Mouse (Mus musculus) embryonic stem cell, embryonic (primary cell): ENCODE results near the gene Tescl.

Experiments
- CTCF ChIA-PET, 4 experiments: fragments of 300-600 bp in 2 of 4; fragments of 350-600 bp in 2 of 4; sonication (Branson Sonifier 250); formaldehyde crosslinking; loops; one replicate each; lab custom pipeline; 2022; ENCODE audit warnings: inconsistent platforms in 2 of 4; lab: Charles Lee
- POLR2A ChIA-PET, 4 experiments: fragments of 300-600 bp in 2 of 4; fragments of 350-600 bp in 2 of 4; sonication (Branson Sonifier 250); formaldehyde crosslinking; loops; one replicate each; lab custom pipeline; 2022; ENCODE audit warnings: antibody characterized with exemption in 4 of 4, inconsistent platforms in 1 of 4; lab: Charles Lee

The Tescl gene

DNA sequence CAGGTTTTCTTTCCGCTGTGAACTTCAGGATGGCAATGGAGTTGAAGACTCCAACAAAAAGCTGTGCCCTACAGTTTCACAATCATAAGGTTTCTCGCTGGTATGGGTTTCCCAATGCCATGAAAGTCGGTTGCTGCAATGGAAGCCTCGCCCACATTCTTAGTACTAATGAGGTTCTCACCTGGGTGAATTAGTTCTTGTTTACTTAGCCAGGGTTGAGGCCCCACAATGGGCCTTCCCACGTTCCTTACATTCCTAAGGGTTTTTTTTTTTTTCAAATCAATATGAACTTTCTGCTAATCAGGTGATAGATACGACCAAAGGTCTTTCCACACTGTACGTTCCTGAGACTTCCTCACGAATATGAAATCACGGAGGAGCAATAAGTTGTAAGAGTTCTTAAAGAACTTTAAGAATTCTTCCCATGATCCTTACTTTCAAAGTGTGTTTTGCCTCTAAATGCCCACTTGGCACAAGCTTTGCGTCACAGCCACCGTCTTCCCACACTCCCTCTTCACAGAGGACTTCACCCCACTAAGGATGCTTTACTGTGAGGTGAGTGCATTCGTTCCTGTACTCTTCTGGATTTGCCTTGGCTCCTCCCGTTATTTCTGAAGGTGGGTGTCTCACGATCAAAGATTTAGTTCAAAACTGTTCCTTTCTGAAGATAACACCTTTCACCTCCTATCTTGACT lies 6.3 kb downstream of the Tescl start:
- ChIA-PET POLR2A (interaction anchor here in 2 of 4 experiments (0.7 to 1.2 kb wide), 2 partner anchors 8 to 62 kb away, joined by 3 to 6 read pairs; no protein-coding TSS in a partner anchor), CTCF (interaction anchor here in 2 of 4 experiments (1.6 to 3.7 kb wide), 2 partner anchors 8 to 9 kb away, joined by 6 to 16 read pairs; no protein-coding TSS in a partner anchor)

GRCm38 (mm10) chr7:24326273-24327135 lies 7.2 kb downstream of the Tescl start:
- POLR2A ChIA-PET, result interaction anchor here in 2 of 4 experiments (0.7 to 1.2 kb wide), 2 partner anchors 9 to 63 kb away, joined by 3 to 6 read pairs; no protein-coding TSS in a partner anchor
- CTCF ChIA-PET, result interaction anchor here in 3 of 4 experiments (0.7 to 3.7 kb wide), 3 partner anchors 9 to 10 kb away, joined by 3 to 16 read pairs (median 6); no protein-coding TSS in a partner anchor

DNA sequence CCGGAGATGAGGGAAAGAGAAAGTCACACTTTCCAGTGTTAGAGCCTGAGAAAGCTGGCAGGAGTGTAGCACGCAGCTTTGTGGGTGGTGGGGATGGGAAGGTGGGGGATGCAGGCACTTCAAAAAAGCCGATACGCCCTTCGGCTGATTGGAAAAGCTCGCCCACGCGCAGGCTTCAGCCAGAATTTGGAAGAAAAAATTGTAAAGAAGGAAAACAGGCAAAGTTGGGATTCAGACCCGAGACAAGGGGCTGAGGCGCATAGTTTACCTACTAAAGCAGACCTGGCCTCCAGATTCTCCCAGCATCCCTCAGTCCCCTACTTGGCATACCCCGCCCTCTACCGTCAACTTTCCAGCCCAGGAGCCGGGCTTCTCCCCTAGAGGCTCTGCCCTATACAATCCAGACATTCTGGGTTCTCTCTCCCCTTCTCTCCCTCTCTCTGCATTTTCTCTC lies 8.0 kb downstream of the Tescl start:
- CTCF ChIA-PET, result interaction anchor here in 2 of 4 experiments (0.7 to 3.7 kb wide), 5 partner anchors 10 to 132 kb away, joined by 3 to 16 read pairs (median 4); no protein-coding TSS in a partner anchor
- POLR2A ChIA-PET, result interaction anchor here in 2 of 4 experiments (1.0 to 1.3 kb wide), 3 partner anchors 9 to 47 kb away, joined by 3 read pairs; partner anchors contain the start of gene Zfp94 (in 1 of the 2)

GRCm38 (mm10) chr7:24325197-24325596 lies 8.5 kb downstream of the Tescl start:
- POLR2A ChIA-PET, result interaction anchor here in 2 of 4 experiments (0.6 to 1.3 kb wide), 4 partner anchors 9 to 126 kb away, joined by 3 read pairs; partner anchors contain the start of gene Zfp94 (in 1 of the 2)
- CTCF ChIA-PET, result interaction anchor here in 2 of 4 experiments (0.7 to 3.7 kb wide), 5 partner anchors 11 to 132 kb away, joined by 3 to 16 read pairs (median 4); no protein-coding TSS in a partner anchor

DNA sequence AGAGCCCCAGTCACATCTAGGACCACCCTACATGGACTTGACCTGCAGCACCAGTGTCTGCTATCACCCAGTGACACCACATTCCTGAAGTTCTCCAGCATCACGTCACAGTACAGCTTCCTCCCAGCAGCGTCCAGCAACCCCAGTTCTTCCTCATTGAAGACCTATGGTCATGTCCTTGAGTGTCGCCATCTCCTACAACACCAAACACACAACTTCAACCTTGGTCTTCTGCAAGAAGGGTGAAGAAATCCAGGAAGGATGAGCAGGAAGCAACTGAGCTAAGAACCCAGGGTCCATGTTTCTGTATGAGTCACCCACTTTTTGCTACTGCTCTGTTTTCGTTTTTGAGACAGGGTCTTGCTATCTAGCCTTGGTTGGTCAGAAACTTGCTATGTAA lies 11.1 kb downstream of the Tescl start:
- CTCF ChIA-PET, result interaction anchor here in 1 of 4 experiments (0.6 kb wide), 1 partner anchor 44 kb away, joined by 3 read pairs; no protein-coding TSS in a partner anchor
- POLR2A ChIA-PET, result interaction anchor here in 1 of 4 experiments (1.0 kb wide), 1 partner anchor 12 kb away, joined by 4 read pairs; no protein-coding TSS in a partner anchor

DNA sequence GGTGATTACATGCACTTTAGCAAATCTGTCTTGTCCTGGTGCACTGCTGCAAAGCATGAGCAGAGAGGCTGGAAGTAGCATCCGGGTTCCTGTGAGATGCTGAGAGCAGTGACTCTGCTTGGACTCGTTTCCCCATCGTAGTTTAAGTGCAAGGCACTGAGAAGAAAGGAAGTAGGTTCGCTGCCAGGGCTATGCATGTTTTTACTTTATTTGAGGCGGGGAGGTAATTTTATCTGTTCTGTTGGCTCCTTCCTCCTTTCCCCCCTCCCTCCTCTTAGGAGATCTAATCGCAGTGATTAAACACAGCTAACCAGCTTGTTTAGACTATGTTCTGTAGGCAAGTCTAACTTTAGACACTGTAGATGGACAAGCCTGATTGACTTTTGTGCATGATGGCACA lies 14.8 kb downstream of the Tescl start:
- CTCF ChIA-PET, result no interaction called here
- POLR2A ChIA-PET, result no interaction called here

GRCm38 (mm10) chr7:24316567-24317092 lies 17.1 kb downstream of the Tescl start, which contains the start of gene Zfp94:
Gene Zfp94 (minus strand): TSS chr7:24316666.
- CTCF ChIA-PET, result interaction anchor here in 2 of 4 experiments (1.0 to 1.4 kb wide), 2 partner anchors 19 to 20 kb away, joined by 4 read pairs; no protein-coding TSS in a partner anchor
- POLR2A ChIA-PET, result interaction anchor here in 3 of 4 experiments (0.6 to 1.7 kb wide), 11 partner anchors 8 to 236 kb away, joined by 3 to 7 read pairs (median 3); partner anchors contain the start of genes Smg9 (in 2 of the 3), Zfp108 (in 1 of the 3), Zfp235 (in 1 of the 3) and Zfp428 (in 1 of the 3)

DNA sequence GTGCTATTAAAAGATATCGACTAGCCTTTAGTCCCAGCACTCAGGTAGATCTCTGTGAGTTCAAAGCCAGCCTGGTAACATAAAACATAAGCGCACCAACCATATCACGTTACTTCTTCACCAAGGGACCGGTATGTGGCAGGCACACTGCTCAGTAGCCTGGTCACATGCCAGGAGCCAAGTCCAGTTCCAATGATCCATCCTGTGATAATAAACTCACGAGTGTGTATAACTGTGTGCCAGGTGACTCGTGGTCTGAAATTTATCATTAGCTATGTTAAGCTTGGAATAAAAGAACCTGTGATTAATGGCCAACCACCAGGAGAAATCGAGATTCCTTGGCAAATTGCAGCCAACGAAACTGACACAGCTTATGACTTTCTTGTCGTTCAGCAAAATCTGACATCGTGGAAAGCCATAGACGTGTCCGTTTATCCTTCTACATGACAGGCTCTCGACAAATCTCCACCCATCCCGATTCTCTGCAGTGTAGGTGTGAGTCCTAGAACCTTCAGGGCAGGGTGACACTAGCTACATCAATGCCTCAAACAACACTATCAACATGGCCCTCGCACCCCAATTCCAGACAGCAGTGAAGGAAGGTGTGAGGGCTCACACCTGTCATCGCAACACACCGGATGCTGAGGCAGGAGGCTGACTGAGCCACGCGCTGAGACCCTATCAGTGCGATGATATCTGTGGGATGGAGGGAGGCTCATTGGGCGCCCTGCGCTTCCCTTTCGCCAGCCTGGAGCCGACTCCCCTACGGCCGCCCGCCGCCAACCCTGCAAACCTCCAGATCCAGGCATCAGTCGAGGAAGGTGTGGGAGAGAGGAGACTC lies 17.8 kb downstream of the Tescl start:
- CTCF ChIA-PET, result interaction anchor here (0.6 to 1.4 kb wide), 4 partner anchors 13 to 25 kb away, joined by 4 to 7 read pairs (median 4); no protein-coding TSS in a partner anchor
- POLR2A ChIA-PET, result interaction anchor here in 3 of 4 experiments (0.7 to 1.7 kb wide), 10 partner anchors 9 to 237 kb away, joined by 3 to 7 read pairs (median 3); partner anchors contain the start of genes Smg9 (in 2 of the 3), Zfp108 (in 1 of the 3), Zfp235 (in 1 of the 3) and Zfp428 (in 1 of the 3)

- POLR2A ChIA-PET, result interaction anchor here in 1 of 4 experiments (0.5 to 1.5 kb wide), 4 partner anchors 16 to 183 kb away, joined by 3 to 5 read pairs (median 4); partner anchors contain the start of gene Zfp94
- CTCF ChIA-PET, result interaction anchor here in 3 of 4 experiments (0.8 to 1.5 kb wide), 3 partner anchors 13 to 35 kb away, joined by 3 to 4 read pairs (median 3); no protein-coding TSS in a partner anchor
These were observed 32.9 kb downstream of the Tescl start, which contains the start of gene Zfp61 for GRCm38 (mm10) chr7:24300771-24301282. Gene Zfp61 (minus strand): TSS chr7:24301232.

DNA sequence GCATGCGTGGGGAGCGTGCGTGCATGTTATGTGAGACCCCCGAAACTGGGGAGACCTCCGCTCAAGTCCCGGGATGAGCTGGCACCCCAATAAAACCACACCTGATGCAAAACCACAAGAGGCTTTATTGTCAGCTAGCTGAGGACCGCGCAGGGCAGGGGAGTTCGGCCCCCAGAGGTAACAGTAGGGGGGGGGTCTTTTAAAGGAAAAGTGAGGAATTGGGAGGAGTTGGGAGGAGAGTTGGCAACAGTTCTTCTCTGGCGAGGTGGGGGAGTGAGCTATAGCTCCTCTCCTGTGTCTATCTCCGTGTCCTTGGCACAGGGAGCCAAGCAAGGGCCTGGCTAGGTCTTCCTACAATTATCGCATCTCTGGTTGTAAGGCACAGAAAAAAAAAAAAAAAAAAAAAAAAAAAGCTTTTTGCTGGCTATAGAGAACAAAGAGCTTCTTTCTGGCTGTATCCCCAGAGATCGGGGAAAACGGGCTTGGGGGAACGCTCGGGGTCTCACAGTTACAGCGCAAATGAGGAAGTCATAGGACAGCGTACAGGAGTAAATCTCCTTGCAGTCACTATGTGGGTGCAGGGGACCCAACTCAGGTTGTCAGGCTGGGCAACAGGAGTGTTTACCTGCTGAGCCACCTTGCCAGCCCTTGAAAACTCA lies 33.8 kb downstream of the Tescl start:
- CTCF ChIA-PET, result interaction anchor here (0.5 to 1.9 kb wide), 21 partner anchors 10 to 714 kb away, joined by 3 to 20 read pairs (median 4); partner anchors contain the start of gene Zfp108 (in 1 of the 4)
- POLR2A ChIA-PET, result interaction anchor here (0.5 to 1.9 kb wide), 39 partner anchors 10 to 704 kb away, joined by 3 to 10 read pairs (median 4); partner anchors contain the start of genes Smg9 (in 2 of the 4), Zfp180 (in 2 of the 4), Zfp235 (in 2 of the 4) and Zfp108 (in 1 of the 4)

GRCm38 (mm10) chr7:24298973-24299708 lies 34.6 kb downstream of the Tescl start:
- ChIA-PET CTCF (interaction anchor here (0.6 to 1.9 kb wide), 17 partner anchors 10 to 676 kb away, joined by 3 to 20 read pairs (median 4); partner anchors contain the start of gene Zfp108 (in 1 of the 4)), POLR2A (interaction anchor here (0.6 to 1.9 kb wide), 37 partner anchors 10 to 705 kb away, joined by 3 to 10 read pairs (median 4); partner anchors contain the start of genes Smg9 (in 2 of the 4), Zfp180 (in 2 of the 4), Zfp235 (in 2 of the 4) and Zfp108 (in 1 of the 4))

GRCm38 (mm10) chr7:24298635-24298972 lies 35.1 kb downstream of the Tescl start:
- POLR2A ChIA-PET, result interaction anchor here (0.7 to 1.9 kb wide), 18 partner anchors 9 to 301 kb away, joined by 3 to 10 read pairs (median 6); partner anchors contain the start of genes Smg9 (in 2 of the 4), Zfp111 (in 1 of the 4), Zfp180 (in 1 of the 4) and Zfp94 (in 1 of the 4)
- CTCF ChIA-PET, result interaction anchor here in 3 of 4 experiments (0.6 to 1.9 kb wide), 9 partner anchors 9 to 676 kb away, joined by 3 to 20 read pairs (median 4); partner anchors contain the start of gene Zfp108 (in 1 of the 3)

- CTCF ChIA-PET, result interaction anchor here in 1 of 4 experiments (0.5 kb wide), 1 partner anchor 41 kb away, joined by 4 read pairs; no protein-coding TSS in a partner anchor
- POLR2A ChIA-PET, result interaction anchor here in 1 of 4 experiments (0.7 to 1.3 kb wide), 3 partner anchors 15 to 229 kb away, joined by 3 to 6 read pairs (median 5); no protein-coding TSS in a partner anchor
These were observed 36.2 kb downstream of the Tescl start for GRCm38 (mm10) chr7:24297361-24298095.
